Mouse (Mus musculus): ENCODE measurements around the gene Syt6. TPM values are rescaled to one million over a fixed set of nuclear protein-coding genes. Genes with fewer than 3 reads are reported as not detected.
"Not testable (repeated sequence)": the region's sequence is repeated elsewhere in the genome, so short reads cannot be mapped to it uniquely, and the experiment has no call there.

Syt6 gene
- polyA plus RNA-seq, 1 experiment from 2014 or later: 0.51 TPM

DNA sequence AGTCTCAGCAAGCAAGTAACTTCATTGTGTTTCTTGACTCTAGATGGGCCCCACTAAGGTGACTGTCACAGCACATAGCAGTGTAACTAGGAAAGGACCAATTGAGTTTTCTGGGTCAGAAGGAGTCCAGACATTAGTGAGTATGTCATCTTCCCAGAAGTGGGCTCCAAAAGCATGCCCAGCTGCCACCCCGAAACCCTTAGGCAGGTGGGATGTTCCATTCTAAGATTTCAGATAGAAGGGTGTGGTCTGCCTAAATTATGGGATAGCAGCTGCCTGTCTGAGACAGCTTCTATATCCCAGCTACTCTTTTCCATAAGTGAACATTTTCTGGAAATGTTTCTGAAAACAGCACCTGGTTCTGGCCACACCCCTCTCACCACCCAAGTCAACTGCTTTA is 59.2 kb downstream of the Syt6 start:
- Histone ChIP-seq H3K27ac (no peak overlapping the region), H3K4me3 (no peak overlapping the region), H3K27me3 (ENCODE audit: insufficient read depth, poor library complexity, severe bottlenecking) (no peaks in the 10 kb centered on the region), H3K9me3 (no peaks in the 10 kb centered on the region), H3K36me3 (no peaks in the 10 kb centered on the region), H3K4me1 (peaks cover 6% of the 10 kb centered on the region; the same call in 1 of the 2 replicates)
- no peak for DNase-seq (ENCODE audit: low spot score)
- 98% methylated on average over 1 of the region's 1 CpGs for WGBS

- DNase-seq (ENCODE audit: low spot score): no peak
- H3K4me1 ChIP-seq: 0 out of 2 replicates have a peak, but pooled peaks cover 4% of the 10 kb centered on the region
- H3K36me3 ChIP-seq: no peaks in the 10 kb centered on the region
- no peaks in the 10 kb centered on the region for H3K9me3 ChIP-seq
- H3K4me3 ChIP-seq: no peak overlapping the region
- WGBS: 70% methylated on average over 1 of the region's 1 CpGs
- H3K27ac ChIP-seq: no peak overlapping the region
- no peaks in the 10 kb centered on the region for H3K27me3 ChIP-seq (ENCODE audit: insufficient read depth, poor library complexity, severe bottlenecking)
Measured at GRCm38 (mm10) chr3:103637641-103638040, 62.6 kb downstream of the Syt6 start.

- Histone ChIP-seq H3K27ac (no peak overlapping the region), H3K9me3 (no peaks in the 10 kb centered on the region), H3K27me3 (ENCODE audit: insufficient read depth, poor library complexity, severe bottlenecking) (no peaks in the 10 kb centered on the region), H3K36me3 (no peaks in the 10 kb centered on the region), H3K4me1 (0 out of 2 replicates have a peak, but pooled peaks cover under 1% of the 10 kb centered on the region), H3K4me3 (no peak overlapping the region)
- WGBS: 73% methylated on average over 8 of the region's 8 CpGs
- DNase-seq (ENCODE audit: low spot score): no peak
Measured at GRCm38 (mm10) chr3:103640226-103640803, 65.3 kb downstream of the Syt6 start.

- no peak for DNase-seq (ENCODE audit: low spot score)
- H3K27ac ChIP-seq: no peak overlapping the region
- 70% methylated on average over 7 of the region's 7 CpGs for WGBS
- H3K36me3 ChIP-seq: no peaks in the 10 kb centered on the region
- no peaks in the 10 kb centered on the region for H3K9me3 ChIP-seq
- H3K4me3 ChIP-seq: no peak overlapping the region
- no peaks in the 10 kb centered on the region for H3K27me3 ChIP-seq (ENCODE audit: insufficient read depth, poor library complexity, severe bottlenecking)
- H3K4me1 ChIP-seq: no peaks in the 10 kb centered on the region
Measured at GRCm38 (mm10) chr3:103641301-103641700, 66.3 kb downstream of the Syt6 start.

DNA sequence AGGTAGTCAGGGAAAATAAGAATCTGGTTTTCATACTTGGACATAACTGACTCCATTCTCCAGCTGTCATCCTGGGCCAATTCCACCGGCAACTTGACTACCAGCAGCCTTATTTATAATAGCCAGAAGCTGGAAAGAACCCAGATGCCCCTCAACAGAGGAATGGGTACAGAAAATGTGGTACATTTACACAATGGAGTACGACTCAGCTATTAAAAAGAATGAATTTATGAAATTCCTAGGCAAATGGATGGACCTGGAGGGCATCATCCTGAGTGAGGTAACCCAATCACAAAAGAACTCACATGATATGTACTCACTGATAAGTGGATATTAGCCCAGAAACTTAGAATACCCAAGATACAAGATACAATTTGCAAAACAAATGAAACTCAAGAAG is 70.9 kb downstream of the Syt6 start, which contains the start of gene Atg4a-ps:
Gene Atg4a-ps (minus strand): TSS at position 101 of the 400 bp plus-strand sequence.
- not testable (repeated sequence) for DNase-seq (ENCODE audit: low spot score); H3K27ac ChIP-seq; H3K4me1 ChIP-seq; H3K4me3 ChIP-seq; H3K9me3 ChIP-seq; H3K36me3 ChIP-seq; H3K27me3 ChIP-seq (ENCODE audit: insufficient read depth, poor library complexity, severe bottlenecking)
- WGBS: 81% methylated on average over 2 of the region's 2 CpGs

- Histone ChIP-seq H3K4me1 (no peaks in the 10 kb centered on the region), H3K27me3 (ENCODE audit: insufficient read depth, poor library complexity, severe bottlenecking) (no peaks in the 10 kb centered on the region), H3K36me3 (no peaks in the 10 kb centered on the region), H3K9me3 (no peaks in the 10 kb centered on the region), H3K4me3 (no peak overlapping the region), H3K27ac (no peak overlapping the region)
- no peak for DNase-seq (ENCODE audit: low spot score)
- 73% methylated on average over 11 of the region's 11 CpGs for WGBS
Measured at GRCm38 (mm10) chr3:103647164-103647867, 72.3 kb downstream of the Syt6 start.

GRCm38 (mm10) chr3:103648486-103648885 is 73.5 kb downstream of the Syt6 start:
- Histone ChIP-seq H3K36me3 (no peaks in the 10 kb centered on the region), H3K9me3 (no peaks in the 10 kb centered on the region), H3K27me3 (ENCODE audit: insufficient read depth, poor library complexity, severe bottlenecking) (no peaks in the 10 kb centered on the region), H3K4me1 (no peaks in the 10 kb centered on the region), H3K27ac (no peak overlapping the region), H3K4me3 (no peak overlapping the region)
- DNase-seq (ENCODE audit: low spot score): no peak
- 65% methylated on average over 4 of the region's 4 CpGs for WGBS

DNA sequence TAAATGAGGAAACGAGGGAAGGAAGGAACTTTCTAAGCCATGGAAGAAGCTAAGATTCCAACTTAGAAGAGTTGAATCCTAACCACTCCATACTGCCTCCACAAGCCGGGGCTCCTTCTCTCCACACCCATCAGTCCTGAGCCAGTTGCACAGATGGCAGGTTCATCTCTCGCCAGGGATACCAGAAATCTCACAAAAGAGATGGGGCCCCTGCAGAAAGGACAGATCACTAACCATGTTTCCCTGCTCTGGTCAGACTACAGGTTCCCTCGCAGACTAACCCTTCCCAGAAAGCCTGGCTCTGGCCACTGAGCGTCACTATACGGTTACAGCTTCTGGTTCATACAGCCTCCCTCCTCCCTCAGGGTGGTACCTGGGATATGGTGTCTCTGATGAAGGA is 74.7 kb downstream of the Syt6 start:
- Histone ChIP-seq H3K4me3 (no peak overlapping the region), H3K36me3 (no peaks in the 10 kb centered on the region), H3K27ac (no peak overlapping the region), H3K9me3 (no peaks in the 10 kb centered on the region), H3K27me3 (ENCODE audit: insufficient read depth, poor library complexity, severe bottlenecking) (no peaks in the 10 kb centered on the region), H3K4me1 (no peaks in the 10 kb centered on the region)
- 91% methylated on average over 6 of the region's 6 CpGs for WGBS
- no peak for DNase-seq (ENCODE audit: low spot score)

DNA sequence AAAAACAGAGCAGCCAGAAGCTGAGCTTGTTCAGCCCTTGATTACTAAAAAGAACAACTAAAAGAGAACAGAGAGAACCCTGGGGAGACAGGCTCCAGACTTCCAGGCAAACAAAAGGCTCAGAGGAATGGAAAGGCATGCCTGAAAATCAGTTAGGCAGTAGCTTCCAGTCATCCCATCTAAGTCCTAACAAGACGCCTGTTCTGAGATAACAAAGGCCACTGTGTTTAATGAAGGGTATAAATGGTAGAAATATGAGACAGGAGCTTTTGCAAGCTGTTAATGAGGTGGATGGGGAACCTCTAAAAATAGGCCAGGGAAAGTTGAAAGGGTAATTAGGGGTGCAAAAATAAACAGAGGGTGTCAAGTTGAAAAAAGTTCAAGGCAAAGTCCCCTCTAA is 75.4 kb downstream of the Syt6 start:
- Histone ChIP-seq H3K27me3 (ENCODE audit: insufficient read depth, poor library complexity, severe bottlenecking) (no peaks in the 10 kb centered on the region), H3K9me3 (no peaks in the 10 kb centered on the region), H3K4me3 (no peak overlapping the region), H3K4me1 (no peaks in the 10 kb centered on the region), H3K27ac (no peak overlapping the region), H3K36me3 (no peaks in the 10 kb centered on the region)
- DNase-seq (ENCODE audit: low spot score): no peak
- WGBS: 49% methylated on average over 1 of the region's 1 CpGs

- no peaks in the 10 kb centered on the region for H3K27me3 ChIP-seq (ENCODE audit: insufficient read depth, poor library complexity, severe bottlenecking)
- no peaks in the 10 kb centered on the region for H3K9me3 ChIP-seq
- no peaks in the 10 kb centered on the region for H3K36me3 ChIP-seq
- DNase-seq (ENCODE audit: low spot score): no peak
- H3K4me3 ChIP-seq: no peak overlapping the region
- peaks cover 23% of the 10 kb centered on the region for H3K4me1 ChIP-seq
- H3K27ac ChIP-seq: no peak overlapping the region
- 41% methylated on average over 2 of the region's 2 CpGs for WGBS
Measured at GRCm38 (mm10) chr3:103660012-103660411, 85.0 kb downstream of the Syt6 start.

GRCm38 (mm10) chr3:103661714-103662113 is 86.7 kb downstream of the Syt6 start:
- no peaks in the 10 kb centered on the region for H3K9me3 ChIP-seq
- no peak for DNase-seq (ENCODE audit: low spot score)
- H3K36me3 ChIP-seq: no peaks in the 10 kb centered on the region
- no peaks in the 10 kb centered on the region for H3K27me3 ChIP-seq (ENCODE audit: insufficient read depth, poor library complexity, severe bottlenecking)
- no peak overlapping the region for H3K4me3 ChIP-seq
- no peak overlapping the region for H3K27ac ChIP-seq
- 85% methylated on average over 8 of the region's 8 CpGs for WGBS
- H3K4me1 ChIP-seq: peaks cover 23% of the 10 kb centered on the region

DNA sequence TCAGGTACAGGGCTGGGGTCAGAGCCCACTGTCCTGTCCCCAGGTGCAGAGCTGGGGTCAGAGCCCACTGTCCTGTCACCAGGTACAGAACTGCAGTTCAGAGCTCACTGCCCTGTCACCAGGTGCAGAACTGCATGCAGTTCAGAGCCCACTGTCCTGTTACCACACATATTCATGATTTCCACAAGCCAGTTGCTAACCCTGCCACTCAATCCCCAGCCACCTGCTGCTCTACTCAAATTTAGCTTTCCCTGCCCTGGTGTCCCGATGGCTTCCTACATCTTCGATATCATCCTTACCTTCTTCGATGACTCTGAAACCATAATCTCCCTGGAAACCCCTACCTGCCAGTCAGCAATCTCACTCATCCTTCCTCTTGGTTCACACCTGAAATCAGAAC is 88.4 kb downstream of the Syt6 start:
- no peaks in the 10 kb centered on the region for H3K36me3 ChIP-seq
- DNase-seq (ENCODE audit: low spot score): no peak
- H3K27ac ChIP-seq: no peak overlapping the region
- WGBS: 96% methylated on average over 3 of the region's 3 CpGs
- no peaks in the 10 kb centered on the region for H3K27me3 ChIP-seq (ENCODE audit: insufficient read depth, poor library complexity, severe bottlenecking)
- no peaks in the 10 kb centered on the region for H3K9me3 ChIP-seq
- H3K4me3 ChIP-seq: no peak overlapping the region
- peaks cover 10% of the 10 kb centered on the region for H3K4me1 ChIP-seq

- 78% methylated on average over 4 of the region's 4 CpGs for WGBS
- H3K9me3 ChIP-seq: no peaks in the 10 kb centered on the region
- no peak for DNase-seq (ENCODE audit: low spot score)
Measured at GRCm38 (mm10) chr3:103672113-103672512, 97.1 kb downstream of the Syt6 start.

More at GRCm38 (mm10) chr3:103672113-103672512, 97.1 kb downstream of the Syt6 start:
- Histone ChIP-seq H3K27ac (no peak overlapping the region), H3K4me1 (peaks cover 9% of the 10 kb centered on the region), H3K36me3 (no peaks in the 10 kb centered on the region), H3K27me3 (ENCODE audit: insufficient read depth, poor library complexity, severe bottlenecking) (no peaks in the 10 kb centered on the region), H3K4me3 (no peak overlapping the region)
